Mouse (Mus musculus): ENCODE data around the gene Fgf22. TPM values are rescaled to one million over a fixed set of nuclear protein-coding genes. Genes with fewer than 3 reads are reported as not detected.
A peak's percentile ranks its signal among the peaks of the same experiment; 100 is the strongest.

The Fgf22 gene
- polyA plus RNA-seq, 1 experiment from 2014 or later: 3.1 TPM

DNA sequence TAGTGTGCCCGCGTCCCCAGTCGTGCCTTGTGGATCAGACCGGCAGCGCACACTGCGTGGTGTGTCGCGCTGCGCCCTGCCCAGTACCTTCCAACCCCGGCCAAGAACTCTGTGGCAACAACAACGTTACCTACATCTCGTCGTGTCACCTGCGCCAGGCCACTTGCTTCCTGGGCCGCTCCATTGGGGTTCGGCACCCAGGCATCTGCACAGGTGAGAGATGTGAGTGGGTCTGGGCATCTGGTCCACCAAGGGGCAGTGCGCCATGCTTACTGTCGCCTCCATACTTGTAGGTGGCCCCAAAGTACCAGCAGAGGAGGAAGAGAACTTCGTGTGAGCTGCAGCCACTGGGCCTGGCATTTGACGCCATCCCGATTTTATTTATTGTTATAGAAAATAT is 26.3 kb downstream of the Fgf22 start:
- peak overlapping the region; percentile 48 for H3K9ac ChIP-seq (ENCODE audit: low read depth, low read length)
- no peak; the same call in 1 of the 2 replicates for ATAC-seq

DNA sequence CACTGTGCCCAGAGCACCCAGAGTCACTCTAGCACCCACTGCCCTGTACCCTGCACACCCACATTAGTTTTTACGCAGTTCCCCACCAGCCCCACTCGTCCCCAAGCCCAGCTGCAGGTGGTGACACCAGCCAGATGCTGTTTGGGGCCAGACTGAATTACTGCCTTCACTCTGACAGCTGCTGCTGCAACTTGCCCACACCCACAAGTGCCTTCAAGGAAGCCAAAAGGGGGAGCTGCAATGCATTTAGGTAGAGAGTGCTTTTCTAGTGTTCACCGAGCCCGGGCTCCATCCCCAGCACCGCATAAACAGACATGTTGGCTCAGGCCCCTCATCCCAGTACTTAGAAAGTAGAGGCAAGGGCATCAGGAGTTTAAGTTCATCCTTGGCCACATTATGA is 27.1 kb downstream of the Fgf22 start:
- ATAC-seq: no peak
- Histone ChIP-seq H3K36me3 (ENCODE audit: control insufficient read depth, insufficient read depth, low read length) (no peaks in the 10 kb centered on the region), H3K4me3 (ENCODE audit: low read length) (no peak overlapping the region), H3K4me2 (ENCODE audit: low read length) (no peak overlapping the region), H3K9ac (ENCODE audit: low read depth, low read length) (no peak overlapping the region), H3K4me1 (ENCODE audit: control insufficient read depth, insufficient read depth, low read depth, low read length) (peaks cover 8% of the 10 kb centered on the region), H3K27me3 (replicated peaks; ENCODE audit: control insufficient read depth, insufficient read depth, low read length) (peaks cover 13% of the 10 kb centered on the region), H3K9me3 (ENCODE audit: control insufficient read depth, low read length) (no peaks in the 10 kb centered on the region), H3K27ac (ENCODE audit: low read depth, low read length) (no peak overlapping the region)
- WGBS: 55% methylated on average over 5 of the region's 5 CpGs

More for the DNA sequence above, 26.3 kb downstream of the Fgf22 start:
- Histone ChIP-seq H3K36me3 (ENCODE audit: control insufficient read depth, insufficient read depth, low read length) (no peaks in the 10 kb centered on the region), H3K4me1 (ENCODE audit: control insufficient read depth, insufficient read depth, low read depth, low read length) (peaks cover 8% of the 10 kb centered on the region), H3K27ac (ENCODE audit: low read depth, low read length) (no peak overlapping the region), H3K4me3 (ENCODE audit: low read length) (peak overlapping the region; percentile 48), H3K27me3 (replicated peaks; ENCODE audit: control insufficient read depth, insufficient read depth, low read length) (peaks cover 20% of the 10 kb centered on the region), H3K4me2 (ENCODE audit: low read length) (peak overlapping the region; percentile 78), H3K9me3 (ENCODE audit: control insufficient read depth, low read length) (no peaks in the 10 kb centered on the region)
- WGBS: 32% methylated on average over 21 of the region's 21 CpGs

DNA sequence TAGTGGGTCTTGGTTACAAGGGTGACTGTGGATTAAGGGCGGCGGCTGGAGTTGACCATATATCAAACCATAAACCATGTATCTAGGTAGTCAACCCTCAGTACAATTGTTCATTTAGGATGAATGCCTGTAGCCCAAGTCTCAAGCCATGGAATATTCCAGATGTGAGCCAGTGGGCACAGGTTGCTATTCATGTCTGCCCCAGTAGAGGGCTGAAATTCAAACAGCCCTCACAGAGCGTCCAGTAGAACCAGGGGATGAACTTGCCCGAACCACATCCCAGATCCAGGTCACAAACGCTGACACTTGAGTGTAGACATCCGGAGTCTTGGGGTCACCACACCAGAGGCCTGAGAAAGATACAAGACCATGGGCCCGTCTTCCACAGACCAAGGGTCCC is 28.2 kb downstream of the Fgf22 start:
- WGBS: 61% methylated on average over 7 of the region's 7 CpGs
- H3K4me1 ChIP-seq (ENCODE audit: control insufficient read depth, insufficient read depth, low read depth, low read length): peaks cover 1% of the 10 kb centered on the region
- H3K27me3 ChIP-seq (replicated peaks; ENCODE audit: control insufficient read depth, insufficient read depth, low read length): peaks cover 4% of the 10 kb centered on the region

DNA sequence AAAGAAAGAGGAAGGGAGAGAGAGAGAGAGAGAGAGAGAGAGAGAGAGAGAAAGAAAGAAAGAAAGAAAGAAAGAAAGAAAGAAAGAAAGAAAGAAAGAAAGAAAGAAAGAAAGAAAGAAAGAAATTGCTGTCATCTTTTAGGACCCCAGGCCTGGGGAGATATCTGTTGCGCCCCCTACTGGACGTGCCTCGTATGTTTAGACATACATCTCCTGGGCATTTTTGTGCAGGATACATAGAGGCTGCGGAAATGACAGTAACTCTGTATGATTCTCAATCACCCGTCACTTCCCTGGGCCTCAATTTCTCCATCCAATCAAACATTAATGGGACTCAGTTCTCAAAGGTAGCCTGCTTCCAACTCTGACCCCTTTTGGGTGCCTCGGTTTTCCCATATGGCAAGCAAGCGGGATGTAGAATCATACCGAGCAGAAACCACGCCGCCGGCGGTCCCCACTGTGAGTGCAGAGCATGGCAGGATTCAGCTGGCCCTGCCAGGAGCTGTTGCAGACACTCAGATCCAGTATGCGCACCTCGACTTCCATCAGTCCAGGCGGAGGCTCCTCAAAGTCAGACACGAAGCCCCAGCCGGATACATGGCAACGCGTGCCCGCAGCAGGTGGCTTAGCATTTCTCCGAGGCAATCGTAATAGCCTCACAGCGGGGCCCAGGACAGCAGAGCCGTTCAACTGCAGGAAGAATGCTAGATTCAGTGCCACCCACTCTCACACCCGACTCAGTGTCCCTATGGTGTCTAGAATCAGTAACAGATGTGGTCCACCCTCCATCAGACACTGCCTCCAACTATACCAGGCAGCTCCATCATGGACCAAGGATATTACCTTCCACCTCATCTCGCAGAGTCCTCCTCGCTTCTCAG is 29.3 kb downstream of the Fgf22 start:
- Histone ChIP-seq H3K9ac (ENCODE audit: low read depth, low read length) (no peak overlapping the region), H3K36me3 (ENCODE audit: control insufficient read depth, insufficient read depth, low read length) (no peaks in the 10 kb centered on the region)
- no peak for ATAC-seq

More for the DNA sequence above, 28.2 kb downstream of the Fgf22 start:
- H3K9ac ChIP-seq (ENCODE audit: low read depth, low read length): no peak overlapping the region
- no peak for ATAC-seq
- H3K9me3 ChIP-seq (ENCODE audit: control insufficient read depth, low read length): no peaks in the 10 kb centered on the region
- no peak overlapping the region for H3K27ac ChIP-seq (ENCODE audit: low read depth, low read length)
- no peaks in the 10 kb centered on the region for H3K36me3 ChIP-seq (ENCODE audit: control insufficient read depth, insufficient read depth, low read length)
- H3K4me3 ChIP-seq (ENCODE audit: low read length): no peak overlapping the region
- no peak overlapping the region for H3K4me2 ChIP-seq (ENCODE audit: low read length)

DNA sequence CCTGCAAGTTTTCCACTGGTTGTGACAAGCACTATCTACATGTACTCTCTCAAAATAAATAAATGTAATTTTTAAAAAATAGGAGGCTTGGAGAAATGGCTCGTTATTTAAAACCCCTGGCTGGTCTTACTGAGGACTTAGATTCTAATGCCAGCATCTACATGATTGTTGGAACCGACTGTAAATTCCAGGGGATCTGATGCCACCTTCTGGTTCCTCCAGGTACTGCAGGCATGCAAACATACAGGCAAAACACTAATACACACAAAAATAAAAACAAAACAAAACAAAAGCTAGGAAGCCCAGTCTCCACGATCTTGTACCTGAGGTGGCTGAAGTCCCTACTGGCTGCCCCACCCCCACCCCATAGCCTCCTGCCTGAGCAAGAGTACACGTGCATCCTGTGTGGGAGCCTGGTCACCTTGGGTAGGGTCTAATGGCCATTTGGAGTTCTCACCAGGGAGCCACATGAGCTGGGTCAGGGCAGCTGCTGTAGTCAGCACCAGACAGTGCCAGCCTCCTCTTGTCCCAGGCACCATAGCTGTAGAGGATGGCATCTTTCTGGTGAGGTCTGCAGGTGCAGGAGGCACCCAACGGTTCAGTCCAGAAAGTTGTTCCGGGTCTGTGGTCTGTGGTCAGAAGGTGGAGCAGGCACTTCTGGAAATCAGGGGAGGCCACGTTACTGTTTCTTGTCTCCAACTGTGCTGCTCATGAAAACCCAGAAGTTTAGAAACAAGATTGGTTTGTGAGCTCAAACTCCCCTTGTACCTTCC is 33.7 kb downstream of the Fgf22 start:
- Histone ChIP-seq H3K4me3 (ENCODE audit: low read length) (no peak overlapping the region), H3K27me3 (replicated peaks; ENCODE audit: control insufficient read depth, insufficient read depth, low read length) (no peaks in the 10 kb centered on the region; the same call in 1 of the 2 replicates), H3K27ac (ENCODE audit: low read depth, low read length) (no peak overlapping the region), H3K4me1 (ENCODE audit: control insufficient read depth, insufficient read depth, low read depth, low read length) (peaks cover 4% of the 10 kb centered on the region; the same call in 1 of the 2 replicates), H3K9ac (ENCODE audit: low read depth, low read length) (no peak overlapping the region), H3K9me3 (ENCODE audit: control insufficient read depth, low read length) (no peaks in the 10 kb centered on the region), H3K36me3 (ENCODE audit: control insufficient read depth, insufficient read depth, low read length) (no peaks in the 10 kb centered on the region), H3K4me2 (ENCODE audit: low read length) (no peak overlapping the region)
- ATAC-seq: no peak
- WGBS: 34% methylated on average over 7 of the region's 7 CpGs

More for the DNA sequence above, 29.3 kb downstream of the Fgf22 start:
- Histone ChIP-seq H3K27me3 (replicated peaks; ENCODE audit: control insufficient read depth, insufficient read depth, low read length) (peaks cover 2% of the 10 kb centered on the region), H3K9me3 (ENCODE audit: control insufficient read depth, low read length) (no peaks in the 10 kb centered on the region), H3K4me1 (ENCODE audit: control insufficient read depth, insufficient read depth, low read depth, low read length) (no peaks in the 10 kb centered on the region; the same call in none of the 2 replicates), H3K4me3 (ENCODE audit: low read length) (no peak overlapping the region), H3K27ac (ENCODE audit: low read depth, low read length) (no peak overlapping the region), H3K4me2 (ENCODE audit: low read length) (no peak overlapping the region)
- 37% methylated on average over 27 of the region's 27 CpGs for WGBS

DNA sequence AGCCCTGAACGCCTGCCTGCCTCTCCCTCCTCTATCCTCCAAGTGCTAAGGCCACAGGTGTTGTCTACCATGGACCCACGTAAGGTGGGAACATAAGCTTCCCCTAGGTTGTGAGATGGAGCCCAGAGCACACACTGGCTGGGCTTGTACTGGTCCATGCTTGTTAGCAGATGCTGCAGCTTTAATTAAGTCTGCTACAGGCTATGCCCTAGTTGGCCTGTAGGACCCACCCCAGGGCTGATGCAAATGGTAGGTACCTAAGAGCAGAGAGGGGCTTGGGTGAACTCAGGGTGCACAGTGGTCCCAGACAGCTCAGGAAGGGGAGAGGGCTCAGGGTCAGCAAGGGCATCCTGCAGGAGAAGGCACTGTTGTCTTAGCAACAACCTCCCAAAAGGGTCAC is 34.7 kb downstream of the Fgf22 start:
- Histone ChIP-seq H3K36me3 (ENCODE audit: control insufficient read depth, insufficient read depth, low read length) (no peaks in the 10 kb centered on the region), H3K27me3 (replicated peaks; ENCODE audit: control insufficient read depth, insufficient read depth, low read length) (no peaks in the 10 kb centered on the region), H3K9me3 (ENCODE audit: control insufficient read depth, low read length) (no peaks in the 10 kb centered on the region), H3K27ac (ENCODE audit: low read depth, low read length) (no peak overlapping the region), H3K4me3 (ENCODE audit: low read length) (no peak overlapping the region), H3K4me1 (ENCODE audit: control insufficient read depth, insufficient read depth, low read depth, low read length) (peaks cover 4% of the 10 kb centered on the region), H3K9ac (ENCODE audit: low read depth, low read length) (no peak overlapping the region), H3K4me2 (ENCODE audit: low read length) (no peak overlapping the region)
- ATAC-seq: no peak
- WGBS: 50% methylated on average over 2 of the region's 2 CpGs

DNA sequence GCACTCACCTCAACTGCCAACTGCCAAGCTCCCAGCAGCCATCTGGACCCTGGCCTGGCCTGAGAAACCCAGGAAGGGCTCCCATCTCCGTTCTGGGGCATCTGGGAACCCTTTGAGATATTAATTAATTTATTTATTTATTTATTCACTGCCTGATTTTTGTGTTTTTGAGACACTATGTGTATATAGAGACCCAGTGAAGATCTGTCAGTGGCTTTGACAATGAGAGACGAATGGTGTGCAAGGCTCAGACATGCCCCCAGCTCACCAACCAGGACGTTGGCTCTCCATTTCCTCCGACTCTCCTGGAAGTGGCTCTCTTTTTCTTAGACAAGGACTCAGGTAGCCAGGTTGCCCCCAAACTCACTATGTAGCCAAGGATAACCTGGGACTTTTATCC is 36.0 kb downstream of the Fgf22 start, which contains the start of gene Prss57:
Gene Prss57, minus strand, starts transcription at position 101 of the 400 bp plus-strand sequence.
- WGBS: 87% methylated on average over 4 of the region's 4 CpGs
- Histone ChIP-seq H3K9me3 (ENCODE audit: control insufficient read depth, low read length) (no peaks in the 10 kb centered on the region), H3K27me3 (replicated peaks; ENCODE audit: control insufficient read depth, insufficient read depth, low read length) (no peaks in the 10 kb centered on the region), H3K4me1 (ENCODE audit: control insufficient read depth, insufficient read depth, low read depth, low read length) (peaks cover 10% of the 10 kb centered on the region), H3K27ac (ENCODE audit: low read depth, low read length) (no peak within 1 kb of the TSS), H3K36me3 (ENCODE audit: control insufficient read depth, insufficient read depth, low read length) (no peaks in the 10 kb centered on the region), H3K4me2 (ENCODE audit: low read length) (no peak within 1 kb of the TSS), H3K9ac (ENCODE audit: low read depth, low read length) (no peak within 1 kb of the TSS), H3K4me3 (ENCODE audit: low read length) (no peak within 1 kb of the TSS)
- ATAC-seq: no peak

DNA sequence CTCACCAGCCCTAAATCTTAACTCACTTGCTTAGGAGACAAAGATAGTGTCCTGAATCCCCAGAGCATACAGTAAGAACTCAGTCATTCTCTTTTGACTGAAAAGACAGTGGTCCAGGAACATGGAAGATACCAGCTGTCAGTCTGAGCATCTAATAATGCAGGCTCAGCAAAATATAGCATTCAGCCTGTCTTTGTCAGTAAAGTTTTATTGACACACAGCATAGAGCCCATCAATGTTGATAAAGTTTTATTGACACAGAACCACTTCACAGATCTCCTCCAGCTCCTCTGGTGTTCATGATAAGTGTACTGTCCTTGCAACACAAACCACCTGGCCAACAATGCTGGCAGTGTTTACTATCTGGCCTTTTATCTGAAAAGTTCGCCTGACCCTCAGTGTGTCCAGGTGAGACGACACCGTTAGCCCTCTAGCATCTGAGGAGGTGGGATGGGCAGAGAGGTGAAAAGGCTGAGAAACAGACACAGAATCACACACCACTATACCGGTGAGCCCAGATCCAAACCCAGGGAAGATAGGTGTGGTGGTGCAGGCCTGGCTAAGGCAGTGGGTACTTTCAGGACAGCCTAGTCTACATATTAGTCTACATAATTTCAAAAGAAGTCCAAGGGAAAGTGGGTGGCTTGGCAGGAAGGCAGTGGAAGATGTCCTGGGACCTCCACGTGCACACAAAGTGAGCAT is 37.6 kb downstream of the Fgf22 start:
- Histone ChIP-seq H3K27me3 (replicated peaks; ENCODE audit: control insufficient read depth, insufficient read depth, low read length) (no peaks in the 10 kb centered on the region), H3K36me3 (ENCODE audit: control insufficient read depth, insufficient read depth, low read length) (no peaks in the 10 kb centered on the region), H3K27ac (ENCODE audit: low read depth, low read length) (no peak overlapping the region), H3K4me1 (ENCODE audit: control insufficient read depth, insufficient read depth, low read depth, low read length) (peaks cover 23% of the 10 kb centered on the region), H3K4me3 (ENCODE audit: low read length) (no peak overlapping the region), H3K9me3 (ENCODE audit: control insufficient read depth, low read length) (no peaks in the 10 kb centered on the region), H3K9ac (ENCODE audit: low read depth, low read length) (no peak overlapping the region), H3K4me2 (ENCODE audit: low read length) (no peak overlapping the region)
- WGBS: 86% methylated on average over 5 of the region's 5 CpGs
- ATAC-seq: no peak
